Mouse (Mus musculus) MEL (cell line): ENCODE data around the gene Pla2g5.

Source experiments
- CTCF ChIP-seq, 3 experiments: IDR thresholded peaks in 2 of 3; conservative IDR thresholded peaks in 1 of 3; 2 replicates each; pipeline ENCODE4 v1.5.1; 2011 to 2012; ENCODE audit warnings: low read length in 3 of 3, low read depth in 2 of 3, mild to moderate bottlenecking in 2 of 3, improper control_type of control experiment in 1 of 3, inconsistent platforms in 1 of 3, mixed read lengths in 1 of 3, moderate library complexity in 1 of 3; ENCODE audit not compliant: control insufficient read depth in 1 of 3, insufficient read depth in 1 of 3, poor library complexity in 1 of 3, severe bottlenecking in 1 of 3
- EP300 ChIP-seq, 2 experiments: IDR thresholded peaks; 2 replicates each; pipeline ENCODE4 v1.6.1; 2011; ENCODE audit warnings: improper control_type of control experiment in 2 of 2, low read length in 2 of 2, low read depth in 1 of 2, mild to moderate bottlenecking in 1 of 2
- GABPA ChIP-seq: IDR thresholded peaks from 2 replicates; pipeline ENCODE4 v1.6.1; 2012; ENCODE audit warnings: low read depth, mild to moderate bottlenecking, inconsistent platforms, low read length, improper control_type of control experiment, moderate library complexity
- GATA1 ChIP-seq: IDR thresholded peaks from 2 replicates; pipeline ENCODE4 v1.6.1; 2011; ENCODE audit warnings: low read depth, low read length, improper control_type of control experiment
- JUND ChIP-seq: IDR thresholded peaks from 2 replicates; pipeline ENCODE4 v1.6.1; 2011; ENCODE audit warnings: low read depth, mild to moderate bottlenecking, improper control_type of control experiment, low read length
- MAFK ChIP-seq: IDR thresholded peaks from 2 replicates; pipeline ENCODE4 v1.6.1; 2011; ENCODE audit warnings: low read depth, mild to moderate bottlenecking, low read length, improper control_type of control experiment, borderline replicate concordance
- MAX ChIP-seq: IDR thresholded peaks from 2 replicates; pipeline ENCODE4 v1.6.1; 2011; ENCODE audit warnings: low read length, improper control_type of control experiment
- MYC ChIP-seq: IDR thresholded peaks from 2 replicates; pipeline ENCODE4 v1.6.1; 2011; ENCODE audit warnings: low read depth, mild to moderate bottlenecking, low read length, improper control_type of control experiment, moderate library complexity
- POLR2A ChIP-seq, 2 experiments: IDR thresholded peaks; 2 replicates each; pipeline ENCODE4 v1.6.1; 2011 to 2012; ENCODE audit warnings: low read length in 2 of 2, mild to moderate bottlenecking in 2 of 2, control low read depth in 1 of 2, improper control_type of control experiment in 1 of 2, low read depth in 1 of 2, moderate library complexity in 1 of 2; ENCODE audit not compliant: control insufficient read depth in 1 of 2, insufficient read depth in 1 of 2, poor library complexity in 1 of 2
- POLR2AphosphoS2 ChIP-seq: IDR thresholded peaks from 2 replicates; pipeline ENCODE4 v1.6.1; 2011; ENCODE audit warnings: low read length, improper control_type of control experiment
- RAD21 ChIP-seq: IDR thresholded peaks from 2 replicates; pipeline ENCODE4 v1.6.1; 2011; ENCODE audit warnings: mild to moderate bottlenecking, low read depth, low read length, improper control_type of control experiment
- SIN3A ChIP-seq: IDR thresholded peaks from 2 replicates; pipeline ENCODE4 v1.6.1; 2012; ENCODE audit warnings: low read length, improper control_type of control experiment, inconsistent platforms
- SMC3 ChIP-seq: IDR thresholded peaks from 2 replicates; pipeline ENCODE4 v1.6.1; 2011; ENCODE audit warnings: low read depth, low read length, improper control_type of control experiment
- TAL1 ChIP-seq: IDR thresholded peaks from 2 replicates; pipeline ENCODE4 v1.6.1; 2012; ENCODE audit warnings: mild to moderate bottlenecking, inconsistent platforms, low read length, moderate library complexity, mixed read lengths

GRCm38 (mm10) chr4:138754432-138754831, 108.8 kb downstream of the Pla2g5 start:
- TF ChIP-seq GATA1 (no peak), MAFK (no peak), SIN3A (no peak), EP300 (IDR thresholded peaks at IDR 0.05; ENCODE audit: low read depth in 1 of 2, low read length in 2 of 2) (no peak), CTCF (IDR thresholded peaks at IDR 0.05 in 2 of 3, conservative IDR thresholded peaks at IDR 0.05 in 1 of 3; ENCODE audit: control insufficient read depth in 1 of 3, insufficient read depth in 1 of 3, low read depth in 2 of 3, low read length in 3 of 3, poor library complexity in 1 of 3, severe bottlenecking in 1 of 3) (no peak), MAX (no peak), RAD21 (no peak), POLR2AphosphoS2 (no peak), TAL1 (no peak), POLR2A (IDR thresholded peaks at IDR 0.05; ENCODE audit: control insufficient read depth in 1 of 2, insufficient read depth in 1 of 2, low read depth in 1 of 2, low read length in 2 of 2, poor library complexity in 1 of 2) (no peak), MYC (no peak), SMC3 (no peak), GABPA (no peak), JUND (no peak)
